Mouse (Mus musculus): Measurements from ENCODE around the gene Lsm14b. TPM values are rescaled to one million over a fixed set of nuclear protein-coding genes. Genes with fewer than 3 reads are reported as not detected.

The Lsm14b gene
- polyA plus RNA-seq, 1 experiment from 2014 or later, result 1.7 TPM

GRCm38 (mm10) chr2:179979836-179980235 lies 45.0 kb upstream of the Lsm14b start:
- no peaks in the 10 kb centered on the region for H3K27me3 ChIP-seq (ENCODE audit: insufficient read depth, low read length)
- no peak overlapping the region for H3K4me3 ChIP-seq (ENCODE audit: low read depth, low read length)
- DNase-seq, result peak; percentile 10
- no peak for TF ChIP-seq EP300 (IDR thresholded peaks at IDR 0.05; ENCODE audit: low read depth)
- TF ChIP-seq CTCF (IDR thresholded peaks at IDR 0.05; ENCODE audit: low read depth), result no peak
- ATAC-seq, result no peak
- 64% methylated on average over 8 of the region's 8 CpGs for WGBS (ENCODE audit: insufficient replicate concordance)
- H3K9ac ChIP-seq (replicated peaks), result no peak overlapping the region
- H3K36me3 ChIP-seq (replicated peaks; ENCODE audit: insufficient read depth, low read length), result no peaks in the 10 kb centered on the region
- no peak overlapping the region for H3K27ac ChIP-seq (ENCODE audit: low read depth)
- peaks cover 11% of the 10 kb centered on the region for H3K4me1 ChIP-seq (ENCODE audit: insufficient read depth)
- no peak overlapping the region for H3K4me2 ChIP-seq (ENCODE audit: low read depth, low read length)
- H3K9me3 ChIP-seq (ENCODE audit: low read length), result no peaks in the 10 kb centered on the region

- H3K4me2 ChIP-seq (ENCODE audit: low read depth, low read length), result no peak overlapping the region
- no peaks in the 10 kb centered on the region for H3K36me3 ChIP-seq (replicated peaks; ENCODE audit: insufficient read depth, low read length)
- DNase-seq, result no peak
- TF ChIP-seq EP300 (IDR thresholded peaks at IDR 0.05; ENCODE audit: low read depth), result no peak
- TF ChIP-seq CTCF (IDR thresholded peaks at IDR 0.05; ENCODE audit: low read depth), result no peak
- no peak overlapping the region for H3K4me3 ChIP-seq (ENCODE audit: low read depth, low read length)
- peaks cover 5% of the 10 kb centered on the region; the same call in 1 of the 2 replicates for H3K4me1 ChIP-seq (ENCODE audit: insufficient read depth)
- H3K9ac ChIP-seq (replicated peaks), result no peak overlapping the region
- no peak for ATAC-seq
- no peaks in the 10 kb centered on the region for H3K9me3 ChIP-seq (ENCODE audit: low read length)
- no peaks in the 10 kb centered on the region for H3K27me3 ChIP-seq (ENCODE audit: insufficient read depth, low read length)
- 53% methylated on average over 4 of the region's 4 CpGs for whole genome bisulfite sequencing (ENCODE audit: insufficient replicate concordance)
- no peak overlapping the region for H3K27ac ChIP-seq (ENCODE audit: low read depth)
Measured at GRCm38 (mm10) chr2:179980616-179981015, 44.2 kb upstream of the Lsm14b start.

- TF ChIP-seq EP300 (IDR thresholded peaks at IDR 0.05; ENCODE audit: low read depth) (no peak), CTCF (IDR thresholded peaks at IDR 0.05; ENCODE audit: low read depth) (no peak)
- no peak overlapping the region for H3K9ac ChIP-seq (replicated peaks)
- no peaks in the 10 kb centered on the region for H3K27me3 ChIP-seq (ENCODE audit: insufficient read depth, low read length)
- H3K9me3 ChIP-seq (ENCODE audit: low read length), result no peaks in the 10 kb centered on the region
- no peak overlapping the region for H3K4me3 ChIP-seq (ENCODE audit: low read depth, low read length)
- DNase-seq (peak; percentile 6), ATAC-seq (no peak)
- H3K27ac ChIP-seq (ENCODE audit: low read depth), result no peak overlapping the region
- WGBS (ENCODE audit: insufficient replicate concordance), result 77% methylated on average over 3 of the region's 3 CpGs
- H3K4me1 ChIP-seq (ENCODE audit: insufficient read depth), result peaks cover 3% of the 10 kb centered on the region; the same call in 1 of the 2 replicates
- no peaks in the 10 kb centered on the region for H3K36me3 ChIP-seq (replicated peaks; ENCODE audit: insufficient read depth, low read length)
- no peak overlapping the region for H3K4me2 ChIP-seq (ENCODE audit: low read depth, low read length)
Measured at GRCm38 (mm10) chr2:179982715-179983114, 42.1 kb upstream of the Lsm14b start.

- no peak overlapping the region for H3K4me3 ChIP-seq (ENCODE audit: low read depth, low read length)
- H3K4me1 ChIP-seq (ENCODE audit: insufficient read depth), result no peaks in the 10 kb centered on the region
- WGBS (ENCODE audit: insufficient replicate concordance), result 57% methylated on average over 7 of the region's 7 CpGs
- H3K36me3 ChIP-seq (replicated peaks; ENCODE audit: insufficient read depth, low read length), result no peaks in the 10 kb centered on the region
- H3K9ac ChIP-seq (replicated peaks), result no peak overlapping the region
- H3K9me3 ChIP-seq (ENCODE audit: low read length), result no peaks in the 10 kb centered on the region
- no peak overlapping the region for H3K4me2 ChIP-seq (ENCODE audit: low read depth, low read length)
- no peak overlapping the region for H3K27ac ChIP-seq (ENCODE audit: low read depth)
- no peaks in the 10 kb centered on the region for H3K27me3 ChIP-seq (ENCODE audit: insufficient read depth, low read length)
- no peak for TF ChIP-seq CTCF (IDR thresholded peaks at IDR 0.05; ENCODE audit: low read depth)
- TF ChIP-seq EP300 (IDR thresholded peaks at IDR 0.05; ENCODE audit: low read depth), result no peak
- ATAC-seq (no peak), DNase-seq (peak; percentile 6)
Measured at GRCm38 (mm10) chr2:179984830-179985229, 40.0 kb upstream of the Lsm14b start.

GRCm38 (mm10) chr2:179985695-179986094 lies 39.1 kb upstream of the Lsm14b start:
- H3K36me3 ChIP-seq (replicated peaks; ENCODE audit: insufficient read depth, low read length), result no peaks in the 10 kb centered on the region
- no peak for ATAC-seq
- H3K4me1 ChIP-seq (ENCODE audit: insufficient read depth), result no peaks in the 10 kb centered on the region
- H3K4me3 ChIP-seq (ENCODE audit: low read depth, low read length), result no peak overlapping the region
- H3K4me2 ChIP-seq (ENCODE audit: low read depth, low read length), result no peak overlapping the region
- H3K27ac ChIP-seq (ENCODE audit: low read depth), result no peak overlapping the region
- TF ChIP-seq EP300 (IDR thresholded peaks at IDR 0.05; ENCODE audit: low read depth) (no peak), CTCF (IDR thresholded peaks at IDR 0.05; ENCODE audit: low read depth) (no peak)
- DNase-seq, result no peak
- no peaks in the 10 kb centered on the region for H3K9me3 ChIP-seq (ENCODE audit: low read length)
- H3K9ac ChIP-seq (replicated peaks), result no peak overlapping the region
- no peaks in the 10 kb centered on the region for H3K27me3 ChIP-seq (ENCODE audit: insufficient read depth, low read length)
- 80% methylated on average over 1 of the region's 1 CpGs for whole genome bisulfite sequencing (ENCODE audit: insufficient replicate concordance)

GRCm38 (mm10) chr2:179986437-179987022 lies 38.3 kb upstream of the Lsm14b start:
- no peak overlapping the region for H3K4me3 ChIP-seq (ENCODE audit: low read depth, low read length)
- H3K9ac ChIP-seq (replicated peaks), result no peak overlapping the region
- no peak overlapping the region for H3K4me2 ChIP-seq (ENCODE audit: low read depth, low read length)
- no peak for TF ChIP-seq CTCF (IDR thresholded peaks at IDR 0.05; ENCODE audit: low read depth)
- TF ChIP-seq EP300 (IDR thresholded peaks at IDR 0.05; ENCODE audit: low read depth), result no peak
- no peaks in the 10 kb centered on the region for H3K9me3 ChIP-seq (ENCODE audit: low read length)
- ATAC-seq (no peak), DNase-seq (peak; percentile 11)
- H3K27me3 ChIP-seq (ENCODE audit: insufficient read depth, low read length), result no peaks in the 10 kb centered on the region
- H3K36me3 ChIP-seq (replicated peaks; ENCODE audit: insufficient read depth, low read length), result no peaks in the 10 kb centered on the region
- no peak overlapping the region for H3K27ac ChIP-seq (ENCODE audit: low read depth)
- H3K4me1 ChIP-seq (ENCODE audit: insufficient read depth), result no peaks in the 10 kb centered on the region
- 72% methylated on average over 10 of the region's 10 CpGs for WGBS (ENCODE audit: insufficient replicate concordance)

All from liver, postnatal 0 days (tissue).